Mouse (Mus musculus) heart, adult 2 months (tissue): Measurements from ENCODE around the gene Dnajc1.

ENCODE experiments used
- CTCF ChIP-seq: fragments of 200-600 bp; IDR thresholded peaks from 2 replicates; pipeline ENCODE4 v1.8.1; 2022; ENCODE audit warnings: antibody characterized with exemption, mild to moderate bottlenecking, moderate library complexity
- POLR2A ChIP-seq: fragments of 200-500 bp; IDR thresholded peaks from 2 replicates; pipeline ENCODE4 v1.6.1; 2011; ENCODE audit warnings: mild to moderate bottlenecking, low read depth, low read length, control low read depth; ENCODE audit not compliant: insufficient read depth

- TF ChIP-seq POLR2A (no peak), CTCF (peak; percentile 32)
Observed at GRCm38 (mm10) chr2:18285175-18285574, 107.5 kb downstream of the Dnajc1 start.
